Mouse (Mus musculus): ENCODE results near the gene 4931422A03Rik. TPM values are rescaled to one million over a fixed set of nuclear protein-coding genes. Genes with fewer than 3 reads are reported as not detected.
"Not testable (repeated sequence)": the region's sequence is repeated elsewhere in the genome, so short reads cannot be mapped to it uniquely, and the experiment has no call there.

4931422A03Rik gene
- polyA plus RNA-seq, 1 experiment from 2014 or later: 1.5 TPM

DNA sequence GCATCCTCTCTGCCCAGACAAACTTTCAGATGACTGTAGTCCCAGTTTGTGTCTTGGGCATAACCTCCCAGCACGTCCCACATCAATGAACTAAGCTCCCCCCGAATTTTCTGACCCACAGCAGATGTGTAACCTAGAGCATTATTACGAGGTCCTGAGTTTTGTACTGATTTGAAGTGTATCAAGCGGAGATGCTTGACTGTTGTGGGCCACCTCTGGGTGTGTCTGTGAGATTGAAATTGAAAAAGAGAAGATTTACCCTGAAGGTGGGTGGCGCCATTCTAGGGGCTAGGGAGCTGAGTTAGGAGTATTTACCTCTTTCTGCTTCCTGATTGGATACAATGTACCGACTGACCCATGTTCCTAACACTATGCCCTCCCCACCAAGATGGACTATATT lies 38.4 kb downstream of the 4931422A03Rik start:
- no peak for DNase-seq (ENCODE audit: low spot score)
- H3K4me2 ChIP-seq (ENCODE audit: low read depth, severe bottlenecking): no peak overlapping the region
- H3K27ac ChIP-seq (replicated peaks; ENCODE audit: low read depth, low read length): no peak overlapping the region
- H3K9me3 ChIP-seq (ENCODE audit: control insufficient read depth, low read length): no peaks in the 10 kb centered on the region
- H3K9ac ChIP-seq (ENCODE audit: low read length): no peak overlapping the region
- H3K36me3 ChIP-seq (ENCODE audit: control insufficient read depth, insufficient read depth, low read length): no peaks in the 10 kb centered on the region
- H3K4me1 ChIP-seq (ENCODE audit: control insufficient read depth, insufficient read depth, low read length): no peaks in the 10 kb centered on the region; the same call in 1 of the 2 replicates
- H3K4me3 ChIP-seq (ENCODE audit: low read depth, low read length): no peak overlapping the region
- no peaks in the 10 kb centered on the region for H3K27me3 ChIP-seq (ENCODE audit: control insufficient read depth, insufficient read depth, low read length)
- 86% methylated on average over 6 of the region's 6 CpGs for WGBS
- no peak for ATAC-seq (ENCODE audit: insufficient number of reproducible peaks, low FRiP score, low TSS enrichment, low read depth)

DNA sequence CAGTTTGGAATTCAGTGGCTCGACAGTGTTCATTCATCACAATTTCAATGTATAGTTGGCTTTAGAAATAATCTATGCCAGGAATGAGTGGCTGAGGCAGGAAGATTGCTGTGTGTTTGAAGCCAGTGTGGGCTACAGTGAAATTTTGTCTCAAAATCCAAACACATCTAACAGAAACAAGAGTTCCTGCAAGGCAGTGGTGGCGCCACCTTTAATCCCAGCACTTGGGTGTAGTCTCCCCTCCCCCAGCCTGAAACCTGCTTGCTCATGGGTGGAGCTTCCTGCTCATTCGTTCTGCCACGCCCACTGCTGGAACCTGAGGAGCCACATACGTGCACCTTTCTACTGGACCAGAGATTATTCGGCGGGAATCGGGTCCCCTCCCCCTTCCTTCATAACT lies 40.6 kb downstream of the 4931422A03Rik start:
- not testable (repeated sequence) for H3K27ac ChIP-seq (replicated peaks; ENCODE audit: low read depth, low read length); H3K4me3 ChIP-seq (ENCODE audit: low read depth, low read length); H3K36me3 ChIP-seq (ENCODE audit: control insufficient read depth, insufficient read depth, low read length); DNase-seq (ENCODE audit: low spot score); H3K9ac ChIP-seq (ENCODE audit: low read length); H3K4me2 ChIP-seq (ENCODE audit: low read depth, severe bottlenecking); H3K9me3 ChIP-seq (ENCODE audit: control insufficient read depth, low read length); ATAC-seq (ENCODE audit: insufficient number of reproducible peaks, low FRiP score, low TSS enrichment, low read depth); H3K4me1 ChIP-seq (ENCODE audit: control insufficient read depth, insufficient read depth, low read length); H3K27me3 ChIP-seq (ENCODE audit: control insufficient read depth, insufficient read depth, low read length)
- whole genome bisulfite sequencing: 74% methylated on average over 7 of the region's 8 CpGs

DNA sequence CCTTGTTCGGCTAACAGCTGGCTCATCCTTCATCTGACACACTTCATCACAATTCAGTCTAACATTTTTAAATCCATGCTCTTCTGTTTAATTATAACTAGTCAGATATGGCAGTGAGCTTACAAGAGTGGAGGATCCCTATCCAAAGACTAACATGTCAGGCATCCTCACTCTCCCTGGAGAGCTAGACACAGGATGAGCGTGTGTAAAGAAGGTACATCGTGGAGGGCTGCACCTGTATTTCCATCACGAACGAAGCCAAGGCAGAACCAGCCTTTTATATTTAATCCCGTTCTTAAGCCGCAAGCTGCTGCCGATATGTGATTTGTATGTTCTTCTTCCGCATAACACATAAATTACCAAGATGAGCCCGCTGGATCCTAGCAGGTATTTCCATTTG lies 45.0 kb downstream of the 4931422A03Rik start:
- no peaks in the 10 kb centered on the region for H3K9me3 ChIP-seq (ENCODE audit: control insufficient read depth, low read length)

DNA sequence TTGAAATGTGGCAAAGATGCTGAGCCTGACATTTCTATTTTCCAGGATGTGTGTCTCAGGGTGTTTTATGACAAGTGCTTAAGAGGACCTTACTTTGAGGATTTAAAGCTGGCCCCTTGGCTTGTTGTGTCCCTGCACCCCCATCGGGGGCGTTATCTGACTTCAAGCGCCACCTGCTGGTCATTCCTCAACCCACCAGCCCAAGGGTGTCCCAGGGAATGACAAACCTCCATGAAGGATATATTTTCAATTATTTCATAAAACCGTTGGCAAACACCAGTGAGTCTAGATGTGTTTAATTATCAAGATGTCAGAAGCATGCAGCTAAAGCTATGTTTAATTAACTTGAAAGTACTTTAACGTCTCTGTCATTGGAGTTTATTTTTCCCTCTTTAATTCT lies 45.9 kb downstream of the 4931422A03Rik start:
- Histone ChIP-seq H3K27ac (replicated peaks; ENCODE audit: low read depth, low read length) (no peak overlapping the region), H3K9me3 (ENCODE audit: control insufficient read depth, low read length) (no peaks in the 10 kb centered on the region), H3K9ac (ENCODE audit: low read length) (no peak overlapping the region), H3K4me3 (ENCODE audit: low read depth, low read length) (no peak overlapping the region), H3K4me1 (ENCODE audit: control insufficient read depth, insufficient read depth, low read length) (peaks cover 3% of the 10 kb centered on the region; the same call in 1 of the 2 replicates), H3K36me3 (ENCODE audit: control insufficient read depth, insufficient read depth, low read length) (no peaks in the 10 kb centered on the region; the same call in 1 of the 2 replicates), H3K27me3 (ENCODE audit: control insufficient read depth, insufficient read depth, low read length) (no peaks in the 10 kb centered on the region), H3K4me2 (ENCODE audit: low read depth, severe bottlenecking) (no peak overlapping the region)
- 9% methylated on average over 5 of the region's 5 CpGs for WGBS
- ATAC-seq (ENCODE audit: insufficient number of reproducible peaks, low FRiP score, low TSS enrichment, low read depth) (peak; percentile 78; the same call in 1 of the 2 replicates), DNase-seq (ENCODE audit: low spot score) (peak; percentile 91)

More for the DNA sequence above, 45.0 kb downstream of the 4931422A03Rik start:
- Histone ChIP-seq H3K4me3 (ENCODE audit: low read depth, low read length) (no peak overlapping the region), H3K4me1 (ENCODE audit: control insufficient read depth, insufficient read depth, low read length) (peaks cover 3% of the 10 kb centered on the region; the same call in 1 of the 2 replicates), H3K4me2 (ENCODE audit: low read depth, severe bottlenecking) (no peak overlapping the region), H3K36me3 (ENCODE audit: control insufficient read depth, insufficient read depth, low read length) (no peaks in the 10 kb centered on the region; the same call in 1 of the 2 replicates), H3K27ac (replicated peaks; ENCODE audit: low read depth, low read length) (no peak overlapping the region), H3K27me3 (ENCODE audit: control insufficient read depth, insufficient read depth, low read length) (no peaks in the 10 kb centered on the region), H3K9ac (ENCODE audit: low read length) (no peak overlapping the region)
- ATAC-seq (ENCODE audit: insufficient number of reproducible peaks, low FRiP score, low TSS enrichment, low read depth): no peak
- no peak for DNase-seq (ENCODE audit: low spot score)
- 91% methylated on average over 10 of the region's 10 CpGs for WGBS

DNA sequence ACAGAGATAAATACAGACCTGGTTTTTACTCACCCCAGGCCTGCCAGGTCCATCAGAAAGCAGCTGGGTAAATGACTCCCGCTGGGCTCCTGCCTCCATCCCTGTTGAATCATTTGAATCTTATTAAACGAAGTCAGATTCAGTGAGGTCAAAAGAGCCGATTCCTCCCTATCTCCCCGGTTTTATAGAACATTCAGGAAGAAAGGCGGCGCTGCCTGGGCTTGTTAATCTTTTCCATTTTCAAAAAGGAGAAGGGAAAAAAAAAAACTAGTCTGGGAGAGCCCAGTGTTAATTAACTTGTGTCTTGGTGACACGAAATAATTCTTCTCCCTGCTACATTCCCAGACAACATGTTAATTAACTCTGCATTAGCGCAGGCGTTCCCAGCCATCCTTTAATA lies 50.4 kb downstream of the 4931422A03Rik start:
- Histone ChIP-seq H3K36me3 (ENCODE audit: control insufficient read depth, insufficient read depth, low read length) (no peaks in the 10 kb centered on the region; the same call in 1 of the 2 replicates), H3K27ac (replicated peaks; ENCODE audit: low read depth, low read length) (no peak overlapping the region), H3K4me3 (ENCODE audit: low read depth, low read length) (no peak overlapping the region), H3K9ac (ENCODE audit: low read length) (no peak overlapping the region), H3K4me1 (ENCODE audit: control insufficient read depth, insufficient read depth, low read length) (peaks cover 3% of the 10 kb centered on the region; the same call in 1 of the 2 replicates), H3K27me3 (ENCODE audit: control insufficient read depth, insufficient read depth, low read length) (no peaks in the 10 kb centered on the region), H3K4me2 (ENCODE audit: low read depth, severe bottlenecking) (no peak overlapping the region), H3K9me3 (ENCODE audit: control insufficient read depth, low read length) (no peaks in the 10 kb centered on the region)
- no peak for DNase-seq (ENCODE audit: low spot score)
- WGBS: 51% methylated on average over 9 of the region's 9 CpGs
- no peak for ATAC-seq (ENCODE audit: insufficient number of reproducible peaks, low FRiP score, low TSS enrichment, low read depth)

DNA sequence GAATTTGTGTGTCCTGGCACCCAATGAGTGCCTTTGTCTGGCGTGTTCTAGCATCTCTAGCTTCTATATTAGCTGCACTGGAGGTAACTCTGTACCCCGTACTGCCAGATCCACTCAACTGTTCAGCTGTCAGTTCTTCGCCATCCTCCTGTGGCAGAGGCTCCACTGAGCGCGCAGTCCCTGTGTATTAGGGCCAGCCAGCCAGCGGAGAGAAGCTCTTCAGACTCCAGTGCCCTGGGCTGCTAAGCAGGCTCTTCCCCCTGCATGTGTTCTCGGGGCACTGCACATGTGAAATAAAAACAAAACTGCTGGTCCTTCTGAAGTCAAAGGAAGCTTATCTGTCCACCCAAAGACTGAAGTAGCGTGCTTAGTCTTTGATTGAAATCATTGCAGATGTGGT lies 50.9 kb downstream of the 4931422A03Rik start:
- H3K36me3 ChIP-seq (ENCODE audit: control insufficient read depth, insufficient read depth, low read length): no peaks in the 10 kb centered on the region; the same call in 1 of the 2 replicates
- 81% methylated on average over 8 of the region's 8 CpGs for WGBS
- DNase-seq (ENCODE audit: low spot score): no peak

DNA sequence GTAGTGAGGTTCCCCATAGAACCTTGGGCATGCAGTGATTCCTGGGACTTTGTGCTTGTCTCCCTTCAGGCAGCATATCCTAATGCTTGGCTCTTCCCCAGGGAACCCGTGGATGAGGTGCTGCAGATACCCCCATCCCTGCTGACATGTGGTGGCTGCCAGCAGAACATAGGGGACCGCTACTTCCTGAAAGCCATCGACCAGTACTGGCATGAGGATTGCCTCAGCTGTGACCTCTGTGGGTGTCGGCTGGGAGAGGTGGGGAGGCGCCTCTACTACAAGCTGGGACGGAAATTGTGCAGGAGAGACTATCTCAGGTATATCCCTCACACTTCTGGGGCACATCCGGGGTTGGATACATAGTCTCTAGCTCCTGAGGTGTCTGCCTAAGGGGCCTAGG lies 52.3 kb downstream of the 4931422A03Rik start:
- DNase-seq (ENCODE audit: low spot score) (no peak), ATAC-seq (ENCODE audit: insufficient number of reproducible peaks, low FRiP score, low TSS enrichment, low read depth) (no peak)
- no peak overlapping the region for H3K9ac ChIP-seq (ENCODE audit: low read length)
- no peaks in the 10 kb centered on the region for H3K9me3 ChIP-seq (ENCODE audit: control insufficient read depth, low read length)
- WGBS: 86% methylated on average over 7 of the region's 7 CpGs
- H3K27me3 ChIP-seq (ENCODE audit: control insufficient read depth, insufficient read depth, low read length): no peaks in the 10 kb centered on the region; the same call in 1 of the 2 replicates
- H3K4me1 ChIP-seq (ENCODE audit: control insufficient read depth, insufficient read depth, low read length): peaks cover 5% of the 10 kb centered on the region
- H3K4me2 ChIP-seq (ENCODE audit: low read depth, severe bottlenecking): no peak overlapping the region
- no peaks in the 10 kb centered on the region; the same call in 1 of the 2 replicates for H3K36me3 ChIP-seq (ENCODE audit: control insufficient read depth, insufficient read depth, low read length)
- H3K4me3 ChIP-seq (ENCODE audit: low read depth, low read length): no peak overlapping the region
- no peak overlapping the region for H3K27ac ChIP-seq (replicated peaks; ENCODE audit: low read depth, low read length)

More for the DNA sequence above, 50.9 kb downstream of the 4931422A03Rik start:
- H3K9me3 ChIP-seq (ENCODE audit: control insufficient read depth, low read length): no peaks in the 10 kb centered on the region
- H3K4me2 ChIP-seq (ENCODE audit: low read depth, severe bottlenecking): no peak overlapping the region
- no peak overlapping the region for H3K9ac ChIP-seq (ENCODE audit: low read length)
- no peak for ATAC-seq (ENCODE audit: insufficient number of reproducible peaks, low FRiP score, low TSS enrichment, low read depth)
- H3K27me3 ChIP-seq (ENCODE audit: control insufficient read depth, insufficient read depth, low read length): no peaks in the 10 kb centered on the region
- no peak overlapping the region for H3K27ac ChIP-seq (replicated peaks; ENCODE audit: low read depth, low read length)
- no peak overlapping the region for H3K4me3 ChIP-seq (ENCODE audit: low read depth, low read length)
- H3K4me1 ChIP-seq (ENCODE audit: control insufficient read depth, insufficient read depth, low read length): peaks cover 3% of the 10 kb centered on the region; the same call in 1 of the 2 replicates

DNA sequence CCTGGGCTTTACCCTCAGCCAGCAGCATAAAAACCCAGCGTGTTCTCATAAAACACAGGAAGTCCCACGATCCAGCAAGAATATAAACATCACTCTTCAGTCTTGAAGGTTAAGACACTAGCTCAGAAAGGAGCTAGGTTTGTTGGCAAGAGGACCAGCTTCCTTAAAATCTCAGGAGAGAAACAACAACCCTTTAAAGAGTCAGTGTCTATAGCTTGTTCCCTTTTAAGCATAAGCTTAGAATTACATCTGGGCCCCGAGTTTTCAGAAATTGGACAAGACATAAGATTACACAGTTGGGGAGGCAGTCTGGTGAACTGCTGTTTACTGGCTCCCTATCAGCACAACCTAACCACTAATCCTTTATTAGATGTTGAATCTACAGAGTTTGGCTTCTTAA lies 56.3 kb downstream of the 4931422A03Rik start:
- no peak overlapping the region for H3K27ac ChIP-seq (replicated peaks; ENCODE audit: low read depth, low read length)
- WGBS: 7% methylated on average over 3 of the region's 3 CpGs
- peaks cover 10% of the 10 kb centered on the region; the same call in 1 of the 2 replicates for H3K27me3 ChIP-seq (ENCODE audit: control insufficient read depth, insufficient read depth, low read length)
- H3K9ac ChIP-seq (ENCODE audit: low read length): no peak overlapping the region
- H3K4me3 ChIP-seq (ENCODE audit: low read depth, low read length): no peak overlapping the region
- peak; percentile 38 for DNase-seq (ENCODE audit: low spot score)
- ATAC-seq (ENCODE audit: insufficient number of reproducible peaks, low FRiP score, low TSS enrichment, low read depth): no peak
- no peak overlapping the region for H3K4me2 ChIP-seq (ENCODE audit: low read depth, severe bottlenecking)
- peaks cover 6% of the 10 kb centered on the region for H3K4me1 ChIP-seq (ENCODE audit: control insufficient read depth, insufficient read depth, low read length)
- no peaks in the 10 kb centered on the region for H3K9me3 ChIP-seq (ENCODE audit: control insufficient read depth, low read length)
- H3K36me3 ChIP-seq (ENCODE audit: control insufficient read depth, insufficient read depth, low read length): no peaks in the 10 kb centered on the region

Measured in limb, embryonic 11.5 days (tissue).